Mouse (Mus musculus): ENCODE measurements at regions not wholly inside any gene's neighbourhood (a gene's known extent, or its start where the extent isn't known, plus 50 kb on each side); places are given as distances from the start of the nearest gene placed in this dataset.

- TF ChIP-seq CTCF (IDR thresholded peaks at IDR 0.05; ENCODE audit: low read depth, low read length) (no peak), POLR2A (IDR thresholded peaks at IDR 0.05; ENCODE audit: borderline replicate concordance, low read depth, low read length) (no peak)
Observed at GRCm38 (mm10) chr16:30756678-30757077, 157.2 kb downstream of the Fam43a start.

All from bone marrow macrophage, adult 2 months (primary cell).